Mouse (Mus musculus): Measurements from ENCODE around the gene Foxn3. TPM values are rescaled to one million over a fixed set of nuclear protein-coding genes. Genes with fewer than 3 reads are reported as not detected.

Foxn3 gene
- total RNA-seq, 1 experiment from 2014 or later: 41.7 TPM

DNA sequence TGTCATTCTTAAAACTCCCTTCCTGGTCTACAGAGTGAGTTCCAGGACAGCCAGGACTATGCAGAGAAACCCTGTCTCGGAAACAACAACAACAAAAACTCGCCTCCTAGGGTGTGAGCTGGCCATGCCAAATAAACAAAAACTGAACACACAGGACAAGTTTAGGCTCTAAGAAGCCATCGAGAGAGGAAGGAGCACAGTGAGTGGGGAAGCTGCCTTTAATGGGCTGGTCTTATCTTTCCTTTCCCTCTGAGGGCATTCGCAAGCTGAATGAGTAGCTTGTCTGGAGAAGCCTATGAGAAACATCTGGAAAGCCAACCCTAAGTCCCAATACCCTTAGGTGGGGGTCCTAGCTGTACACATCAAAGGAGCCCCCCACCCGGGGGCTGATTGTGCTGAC is 168.7 kb downstream of the Foxn3 start:
- no peak for ATAC-seq (replicated peaks; ENCODE audit: low read depth, poor library complexity, severe bottlenecking)

DNA sequence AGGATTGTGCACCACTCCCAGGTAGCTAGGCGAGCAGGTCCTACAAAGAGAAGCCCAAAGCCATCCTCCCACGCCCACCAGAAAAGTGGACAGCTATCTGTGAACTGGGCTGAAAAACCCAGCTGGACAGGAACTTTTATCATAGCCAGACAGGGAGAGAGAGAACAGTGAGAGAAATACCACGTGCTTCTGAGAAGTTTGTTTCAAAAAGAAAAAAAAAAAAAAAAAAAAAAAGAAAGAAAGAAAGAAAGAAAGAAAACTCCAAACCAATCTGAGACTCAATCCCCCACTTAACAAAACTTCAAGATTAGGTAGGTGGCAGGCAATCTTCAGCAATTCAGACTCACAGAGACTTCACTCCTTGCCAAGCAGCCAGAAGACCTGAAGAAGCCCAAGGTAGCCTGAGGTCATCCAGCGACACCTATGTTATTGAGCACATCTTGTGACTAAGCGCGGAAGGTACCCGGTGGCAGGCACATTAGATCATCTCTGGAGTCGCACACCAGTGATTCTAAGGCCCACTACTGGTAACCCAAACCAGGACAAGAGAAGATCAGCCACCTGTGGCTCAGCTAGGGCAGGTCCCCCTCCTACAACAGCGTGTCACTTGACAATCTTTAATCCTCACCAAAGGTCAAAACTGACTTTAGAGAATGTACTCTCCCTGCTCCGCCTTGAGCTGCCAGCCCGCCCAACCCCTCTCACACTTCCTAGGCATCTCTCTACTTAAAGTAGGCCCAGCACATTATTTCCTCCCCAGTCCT is 169.3 kb downstream of the Foxn3 start:
- ATAC-seq (replicated peaks; ENCODE audit: low read depth, poor library complexity, severe bottlenecking): no peak

DNA sequence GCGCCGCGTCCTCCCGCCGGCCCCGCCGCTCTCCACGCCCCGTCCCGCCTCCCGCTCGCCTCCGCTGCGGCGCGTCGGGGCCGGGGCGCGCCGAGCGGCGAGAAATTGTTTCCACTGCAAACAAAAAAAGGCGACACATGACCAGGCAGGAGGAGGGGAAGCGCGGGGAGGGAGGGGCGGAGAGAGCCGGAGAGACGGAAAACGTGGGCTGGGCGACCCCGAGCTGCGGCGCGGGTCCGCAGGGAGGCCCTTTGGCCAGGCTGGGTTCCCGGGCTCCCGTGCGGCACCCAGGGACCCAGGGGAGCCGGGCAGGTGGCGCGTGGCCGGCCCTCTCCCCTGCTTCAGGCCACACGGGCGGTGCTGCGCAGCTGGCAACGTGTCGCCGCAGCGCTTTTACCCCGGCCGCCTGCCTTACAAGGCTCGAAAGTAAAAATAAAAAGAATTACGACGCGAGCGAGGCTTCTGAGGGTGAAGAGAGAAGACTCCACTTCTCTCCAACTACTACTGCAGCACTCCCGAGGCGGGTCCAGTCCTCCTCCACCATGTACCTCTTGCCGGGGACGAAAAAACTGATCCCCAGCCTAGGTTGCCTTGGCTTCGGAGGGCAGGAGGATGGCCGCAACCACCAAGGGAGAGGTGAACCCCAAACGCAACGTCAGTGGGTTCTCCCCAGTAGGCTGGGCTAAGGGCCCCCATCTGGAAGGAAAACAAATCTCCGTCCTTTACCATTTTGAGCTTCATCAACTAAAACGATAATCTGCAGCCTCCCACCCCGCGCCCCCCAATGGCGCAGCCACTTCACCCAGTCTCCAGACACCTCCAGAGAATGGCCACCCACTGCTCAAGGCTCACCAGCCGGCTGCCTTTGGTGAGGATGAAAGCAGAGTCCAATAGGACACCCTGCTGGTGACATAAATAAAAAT is 170.2 kb downstream of the Foxn3 start:
- peak; percentile 50 for ATAC-seq (replicated peaks; ENCODE audit: low read depth, poor library complexity, severe bottlenecking)

DNA sequence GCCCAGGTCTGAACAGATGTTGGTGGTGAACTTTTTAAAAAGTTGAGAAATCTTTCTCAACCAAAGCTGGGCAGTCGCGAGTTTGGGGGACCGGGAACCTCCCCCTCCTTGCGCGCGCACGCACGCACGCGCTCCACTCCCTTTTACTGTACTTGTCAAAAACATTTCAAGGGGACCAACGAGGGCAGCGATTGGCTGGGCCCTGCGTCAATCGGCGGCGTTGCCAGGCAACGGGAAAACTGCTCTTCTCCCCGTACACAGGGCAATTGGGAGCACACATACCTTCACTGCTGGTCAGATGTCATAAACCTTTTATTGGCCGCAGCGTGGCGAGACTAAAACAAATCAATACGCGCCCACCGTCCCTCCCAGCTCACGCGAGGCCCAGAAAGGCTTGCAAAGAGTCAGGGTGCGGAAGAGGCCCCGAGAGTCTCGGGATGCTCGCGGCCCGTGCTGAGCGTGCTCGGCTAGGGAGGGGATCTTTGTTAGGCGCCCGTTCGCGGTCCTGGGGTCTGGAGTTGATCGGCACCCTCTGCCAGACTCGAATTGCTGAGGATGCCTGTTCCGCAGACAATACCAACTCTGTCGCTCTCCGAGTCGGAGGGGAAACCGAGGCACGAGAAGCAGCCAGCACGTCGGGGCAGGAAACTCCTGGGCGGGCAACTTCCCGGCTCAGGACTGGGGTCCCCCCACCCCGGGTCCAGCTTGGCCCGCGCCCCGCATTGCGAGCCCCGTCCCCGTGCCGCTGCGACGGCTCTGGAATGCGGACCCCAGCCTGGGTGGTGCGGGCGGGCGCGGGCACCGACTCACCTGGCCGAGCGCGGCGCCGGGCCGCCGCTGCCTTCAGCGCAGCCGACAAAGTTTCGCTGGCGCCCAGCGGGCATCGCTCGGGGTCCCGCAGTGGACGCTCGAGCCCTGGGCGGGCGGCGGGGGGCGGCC is 171.2 kb downstream of the Foxn3 start:
- peak; percentile 85 for ATAC-seq (replicated peaks; ENCODE audit: low read depth, poor library complexity, severe bottlenecking)

DNA sequence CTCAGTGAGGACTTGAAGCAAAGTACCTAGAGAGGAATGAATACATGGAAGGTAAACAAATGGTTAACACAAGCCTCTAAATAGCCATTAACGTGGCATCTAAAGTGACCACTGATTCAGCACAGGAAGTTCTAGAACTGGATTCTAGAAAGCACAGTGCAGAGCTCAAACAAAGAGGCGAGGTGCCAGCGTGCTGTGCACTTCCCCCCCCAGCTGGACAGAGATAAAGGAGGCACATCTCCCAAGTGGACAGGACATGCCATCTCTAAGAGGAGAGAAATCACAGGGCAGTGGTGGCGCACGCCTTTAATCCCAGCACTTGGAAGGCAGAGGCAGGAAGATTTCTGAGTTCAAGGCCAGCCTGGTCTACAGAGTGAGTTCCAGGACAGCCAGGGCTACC is 173.0 kb downstream of the Foxn3 start:
- ATAC-seq (replicated peaks; ENCODE audit: low read depth, poor library complexity, severe bottlenecking): no peak

DNA sequence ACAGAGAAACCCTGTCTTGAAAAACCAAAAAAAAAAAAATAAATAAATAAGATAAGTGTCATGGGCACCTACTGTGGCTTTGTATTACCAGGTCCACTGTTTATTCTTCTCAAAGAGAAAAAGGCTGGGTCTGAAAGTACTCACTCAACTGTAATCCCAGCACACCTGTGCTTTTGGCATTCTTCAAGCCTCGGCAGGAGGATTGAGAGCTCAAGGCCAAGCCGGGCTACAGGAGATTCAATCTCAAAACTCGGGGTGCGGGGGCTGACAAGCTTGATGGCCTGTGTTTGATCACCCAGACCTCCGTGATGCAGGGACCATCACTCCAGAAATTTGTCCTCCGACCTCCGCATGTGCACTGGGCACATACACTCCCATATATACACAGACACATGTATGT is 174.1 kb downstream of the Foxn3 start:
- ATAC-seq (replicated peaks; ENCODE audit: low read depth, poor library complexity, severe bottlenecking): no peak

DNA sequence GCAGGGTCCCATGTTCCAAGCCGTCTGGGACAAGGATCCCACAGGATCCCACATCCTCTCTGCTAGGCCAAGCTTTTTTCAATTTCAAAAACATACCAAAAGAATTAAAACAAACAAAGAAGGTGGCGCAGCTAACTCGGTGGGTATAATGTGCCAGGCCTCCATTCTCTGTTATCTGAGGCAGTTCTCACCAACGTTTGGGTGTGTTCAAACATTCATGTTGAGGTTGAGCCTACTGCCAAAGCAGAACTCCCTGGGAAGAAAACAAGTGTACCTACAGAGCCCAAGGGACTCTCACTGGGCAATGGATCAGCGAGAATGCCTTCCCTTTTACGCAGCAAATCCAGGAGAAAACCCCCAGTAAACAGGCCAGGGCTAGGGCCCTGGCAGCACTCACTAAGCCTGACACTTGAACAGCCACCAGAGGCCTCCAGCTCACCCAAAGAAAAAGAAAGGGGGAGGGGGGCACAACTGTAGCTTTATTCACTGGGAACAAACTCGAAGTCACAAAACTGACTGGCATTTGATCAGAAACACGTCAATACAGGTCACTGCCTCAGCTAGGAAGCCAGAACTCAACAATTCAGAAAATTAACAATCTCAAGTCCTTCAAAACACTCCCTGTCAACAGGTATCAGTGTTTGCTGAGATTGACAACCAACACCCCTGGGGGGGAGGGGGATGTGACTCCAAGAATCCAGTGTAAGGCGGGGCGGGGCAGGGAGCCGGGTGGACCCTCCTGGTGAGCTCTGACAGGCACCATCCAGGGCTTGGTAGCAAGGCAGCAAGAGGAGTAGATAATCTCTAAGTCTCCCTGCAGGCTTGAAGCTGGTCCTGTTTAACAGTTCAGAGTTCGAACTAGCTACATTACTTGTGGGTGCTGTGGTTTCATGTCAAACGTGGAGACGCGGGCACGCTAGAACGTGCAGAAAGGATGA is 177.2 kb downstream of the Foxn3 start:
- no peak for ATAC-seq (replicated peaks; ENCODE audit: low read depth, poor library complexity, severe bottlenecking)

DNA sequence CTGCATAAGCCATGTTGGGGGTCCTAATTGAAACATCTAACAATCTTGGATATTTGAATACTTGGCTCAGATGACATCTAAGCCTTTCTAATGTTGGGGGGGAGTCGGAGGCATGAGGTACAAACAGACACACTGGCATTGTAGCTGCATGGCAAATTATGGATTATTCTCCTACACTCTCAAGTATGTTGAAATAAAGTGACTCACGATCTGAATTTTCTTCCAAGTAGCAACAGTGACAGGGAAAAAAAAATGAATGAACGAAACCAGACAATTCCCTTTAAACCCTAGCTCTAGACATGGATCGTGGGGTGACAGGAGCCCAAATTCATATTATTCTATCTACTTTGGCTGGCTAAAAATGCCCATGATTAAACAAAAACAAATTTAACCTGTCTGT is 178.3 kb downstream of the Foxn3 start:
- no peak for ATAC-seq (replicated peaks; ENCODE audit: low read depth, poor library complexity, severe bottlenecking)

DNA sequence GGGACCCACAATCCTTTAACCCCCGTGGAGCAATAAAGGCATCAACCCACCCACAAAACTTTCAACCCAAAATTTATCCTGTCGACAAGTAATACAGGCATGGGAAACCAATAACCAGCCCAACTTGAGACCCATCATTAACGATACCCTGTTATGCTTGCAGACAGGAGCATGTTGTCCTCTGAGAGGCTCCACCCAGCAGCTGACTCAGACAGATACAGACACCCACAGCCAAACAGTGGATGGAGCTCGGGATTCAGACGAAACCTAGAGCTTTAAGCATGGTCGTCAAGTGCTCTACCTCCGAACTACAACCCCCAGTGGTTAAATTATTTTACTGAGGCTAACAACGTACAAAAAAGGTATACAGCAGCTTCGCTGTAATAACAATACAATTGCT is 182.1 kb downstream of the Foxn3 start:
- ATAC-seq (replicated peaks; ENCODE audit: low read depth, poor library complexity, severe bottlenecking): no peak

DNA sequence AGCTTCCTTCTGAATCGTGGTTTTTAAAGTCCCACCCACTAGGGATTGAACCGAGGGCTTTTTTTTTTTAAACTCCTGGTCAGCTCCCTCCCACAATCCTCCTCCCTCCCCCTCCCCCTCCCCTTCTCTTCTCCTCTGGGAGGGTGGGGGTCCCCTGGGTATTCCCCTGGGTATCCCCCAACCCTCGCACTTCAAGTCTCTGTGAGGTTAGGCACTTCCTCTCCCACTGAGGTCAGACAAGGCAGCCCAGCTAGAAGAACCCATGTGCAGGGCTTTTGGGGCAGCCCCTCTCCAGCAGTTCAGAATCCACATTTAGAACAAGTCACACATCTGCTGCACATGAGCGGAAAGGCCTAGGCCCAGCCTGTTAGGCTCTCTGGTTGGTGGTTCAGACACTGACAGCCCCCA is 182.5 kb downstream of the Foxn3 start:
- no peak for ATAC-seq (replicated peaks; ENCODE audit: low read depth, poor library complexity, severe bottlenecking)

DNA sequence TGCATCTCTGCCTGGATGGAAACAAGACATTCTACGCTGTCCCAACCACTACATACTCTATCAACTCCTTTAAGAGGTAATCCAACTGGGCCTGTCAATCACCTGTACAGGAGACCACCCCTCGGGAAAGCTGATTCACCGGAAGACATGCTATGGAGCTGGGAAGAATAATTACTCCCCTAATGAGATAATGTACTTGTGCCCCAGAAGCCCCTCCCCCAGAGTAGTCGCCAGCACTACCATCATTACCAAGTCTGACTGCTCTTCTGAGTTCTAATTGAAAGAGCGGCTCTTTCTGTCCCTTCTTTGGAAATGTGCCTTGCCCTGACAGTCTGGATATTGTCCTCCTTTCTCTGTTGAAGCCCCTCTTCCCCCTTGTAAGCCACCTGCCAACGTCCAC is 183.3 kb downstream of the Foxn3 start:
- ATAC-seq (replicated peaks; ENCODE audit: low read depth, poor library complexity, severe bottlenecking): no peak

DNA sequence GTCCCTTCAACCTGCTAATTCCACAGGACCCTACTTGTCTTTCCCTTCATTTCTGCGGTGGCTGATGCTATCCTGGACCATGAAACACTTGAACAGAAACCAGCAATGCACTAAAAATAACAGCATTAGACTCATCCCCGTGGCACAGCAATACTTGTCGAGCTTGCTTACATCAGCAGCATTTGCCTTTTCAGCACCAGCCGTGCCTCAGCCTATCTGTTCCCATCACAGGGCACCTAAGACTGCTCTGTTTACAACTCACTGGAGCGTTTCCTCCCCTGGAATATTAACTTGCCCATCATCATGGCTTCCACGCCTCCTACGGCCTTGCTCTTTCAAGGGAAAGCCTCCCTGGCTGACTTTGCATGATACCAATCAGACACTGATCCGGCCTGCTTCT is 185.1 kb downstream of the Foxn3 start:
- no peak for ATAC-seq (replicated peaks; ENCODE audit: low read depth, poor library complexity, severe bottlenecking)

DNA sequence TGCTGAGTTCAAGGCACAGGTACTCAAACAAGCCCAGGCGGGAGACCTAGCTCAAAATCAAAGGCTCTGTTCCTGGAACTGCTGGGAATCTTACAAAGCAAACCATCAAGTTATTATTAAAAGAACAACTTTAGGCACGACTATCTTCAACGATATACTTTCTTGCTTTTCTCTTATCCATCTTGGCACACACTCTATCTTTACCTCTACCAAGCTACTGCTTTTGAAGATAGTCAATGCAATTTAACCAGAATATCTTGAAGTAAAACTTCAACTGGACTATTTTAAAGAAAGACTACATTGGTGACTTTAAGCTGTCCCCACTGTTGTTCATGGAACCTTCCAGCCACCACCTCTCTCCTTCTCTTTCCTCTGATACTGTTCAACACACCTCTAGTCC is 185.7 kb downstream of the Foxn3 start:
- no peak for ATAC-seq (replicated peaks; ENCODE audit: low read depth, poor library complexity, severe bottlenecking)

DNA sequence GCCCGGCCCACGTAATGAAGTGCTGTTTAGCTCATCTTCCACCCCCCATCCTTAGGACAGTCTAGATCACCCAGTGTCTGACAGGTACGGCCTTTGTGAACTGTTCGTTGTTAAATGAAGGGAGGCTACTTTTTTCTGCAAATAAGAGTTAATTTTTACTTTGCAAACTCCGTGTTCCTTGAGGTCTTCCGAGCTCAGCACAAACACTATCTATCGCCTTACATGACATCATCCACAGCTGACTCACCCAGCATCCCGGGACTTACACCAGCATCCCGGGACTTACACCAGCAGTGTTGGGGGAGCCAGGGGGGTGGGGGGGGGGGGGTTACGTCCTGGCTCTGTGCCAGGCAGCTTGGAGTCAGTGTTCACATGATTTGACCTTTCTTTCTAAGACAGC is 186.3 kb downstream of the Foxn3 start:
- ATAC-seq (replicated peaks; ENCODE audit: low read depth, poor library complexity, severe bottlenecking): no peak

DNA sequence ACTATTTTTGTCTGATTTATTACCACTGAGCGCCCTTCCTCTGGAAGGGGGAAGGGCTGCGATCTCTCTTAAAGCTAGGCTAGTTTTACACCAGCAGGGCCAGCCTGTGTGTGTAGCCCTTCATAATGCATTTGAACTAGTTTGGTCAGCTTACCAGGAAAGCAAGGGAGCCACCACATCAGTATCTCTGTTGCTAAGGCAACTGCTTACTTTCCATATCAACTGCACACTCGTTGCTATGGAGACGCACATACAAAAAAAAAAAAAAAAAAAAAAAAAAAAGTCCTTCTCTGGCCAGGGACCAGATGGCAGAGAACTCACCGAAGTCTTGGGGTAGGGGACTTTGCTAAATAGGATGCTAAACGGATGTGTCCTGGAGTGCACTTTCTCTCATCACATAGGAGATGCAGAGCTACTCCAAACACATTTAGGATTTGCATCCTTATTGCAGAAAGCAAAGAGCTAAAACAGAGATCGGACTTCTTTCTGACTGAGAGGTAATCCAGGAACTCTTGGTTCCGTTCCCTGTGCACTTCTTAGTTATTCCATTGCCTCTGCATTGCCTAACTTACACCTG is 187.4 kb downstream of the Foxn3 start:
- ATAC-seq (replicated peaks; ENCODE audit: low read depth, poor library complexity, severe bottlenecking): peak; percentile 80

DNA sequence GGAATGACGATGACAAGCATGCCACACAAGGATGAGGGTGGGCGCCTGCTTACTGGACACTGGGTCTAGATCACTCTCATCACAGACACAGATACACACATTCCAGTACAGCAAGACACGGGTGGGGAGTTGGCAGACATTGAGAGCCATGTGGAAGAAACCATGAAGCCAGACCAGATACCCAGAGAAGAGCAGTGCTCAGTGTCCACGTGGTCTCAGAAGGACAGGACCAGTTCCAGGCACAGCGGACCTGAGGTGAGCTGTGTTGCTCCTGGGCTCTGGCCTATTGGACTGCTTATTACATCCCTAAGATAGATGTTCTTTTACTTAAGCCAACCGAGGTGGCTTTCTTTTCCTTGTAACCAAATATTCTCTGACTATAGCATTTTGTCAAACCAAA is 188.0 kb downstream of the Foxn3 start:
- no peak for ATAC-seq (replicated peaks; ENCODE audit: low read depth, poor library complexity, severe bottlenecking)

DNA sequence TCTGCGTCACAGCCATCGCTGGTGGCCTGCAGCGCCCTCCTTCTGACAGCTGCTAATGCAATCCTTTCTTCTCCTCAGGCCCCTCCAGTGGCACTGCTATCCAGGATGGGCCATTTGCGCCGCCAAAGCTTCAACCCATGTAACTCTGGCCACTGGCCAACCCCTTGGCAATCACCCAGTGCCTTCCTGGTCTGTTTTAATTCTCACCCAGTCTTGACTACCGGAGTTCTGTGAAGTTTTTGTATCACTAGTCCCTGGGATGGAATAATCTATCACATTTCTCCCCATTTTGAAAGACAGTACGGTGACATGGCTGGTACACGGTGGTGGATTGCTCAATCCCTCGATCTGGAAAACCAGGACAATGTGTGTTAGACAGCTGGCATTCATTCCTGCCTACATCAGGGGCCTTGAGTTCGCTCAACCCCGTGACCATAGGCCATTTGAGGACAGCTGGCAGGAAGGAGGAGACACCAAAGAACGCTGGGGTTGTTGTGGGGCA is 189.2 kb downstream of the Foxn3 start:
- ATAC-seq (replicated peaks; ENCODE audit: low read depth, poor library complexity, severe bottlenecking): no peak

DNA sequence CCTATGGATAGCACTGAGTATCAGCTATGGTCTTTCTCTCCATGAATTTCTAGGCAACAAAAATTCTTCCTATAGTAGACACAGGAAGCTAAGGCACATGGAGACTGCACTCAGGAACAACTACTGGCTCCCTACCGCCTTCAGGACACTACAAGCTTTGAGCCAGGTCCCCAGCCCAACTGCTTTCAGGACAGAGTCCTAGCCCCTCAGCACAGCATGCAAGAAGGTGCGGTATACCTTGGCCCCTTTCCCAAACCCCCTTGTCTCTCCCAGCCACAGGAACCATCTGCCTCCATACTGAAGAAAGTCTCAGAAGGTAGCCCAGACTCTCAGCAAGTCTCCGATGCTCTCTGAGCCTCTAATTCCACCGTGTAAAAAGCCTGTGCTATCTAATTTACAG is 189.8 kb downstream of the Foxn3 start:
- ATAC-seq (replicated peaks; ENCODE audit: low read depth, poor library complexity, severe bottlenecking): no peak

DNA sequence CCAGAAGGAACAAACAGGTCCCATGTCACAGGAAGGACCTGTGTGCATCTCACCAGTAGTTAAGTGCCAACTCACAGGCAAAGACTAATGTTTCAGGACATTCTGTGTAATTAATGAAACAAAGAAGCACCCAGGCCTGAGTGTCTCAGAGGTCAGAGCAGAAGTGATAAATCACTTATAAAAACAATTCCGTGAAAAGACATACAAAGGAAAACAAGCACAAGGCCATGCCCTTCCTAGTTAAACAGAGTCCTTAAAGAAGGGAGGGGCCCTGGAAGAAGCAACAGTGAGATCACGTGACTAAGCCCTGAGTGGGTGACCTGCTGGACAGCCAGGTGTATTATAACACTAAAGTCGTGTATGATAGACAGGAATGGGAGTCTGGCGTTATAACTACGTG is 191.9 kb downstream of the Foxn3 start:
- ATAC-seq (replicated peaks; ENCODE audit: low read depth, poor library complexity, severe bottlenecking): no peak
